Mouse (Mus musculus): ENCODE measurements at regions not wholly inside any gene's neighbourhood (a gene's known extent, or its start where the extent isn't known, plus 50 kb on each side); places are given as distances from the start of the nearest gene placed in this dataset.

GRCm38 (mm10) chr2:79185234-79186101 lies 69.8 kb upstream of the Itga4 start:
- DNase-seq (ENCODE audit: low spot score in 2 of 2) = no peak

GRCm38 (mm10) chr2:79186878-79187277 lies 68.3 kb upstream of the Itga4 start:
- DNase-seq (ENCODE audit: low spot score in 2 of 2) = no peak

- DNase-seq (ENCODE audit: low spot score in 2 of 2) = no peak
These were observed 66.6 kb upstream of the Itga4 start for GRCm38 (mm10) chr2:79188511-79189193.

- DNase-seq (ENCODE audit: low spot score in 2 of 2) = no peak
These were observed 61.4 kb upstream of the Itga4 start for GRCm38 (mm10) chr2:79193851-79194250.

GRCm38 (mm10) chr2:79201677-79202076 lies 53.5 kb upstream of the Itga4 start:
- DNase-seq (ENCODE audit: low spot score in 2 of 2) = no peak

All from spleen, postnatal 4 days (tissue).